Mouse (Mus musculus): ENCODE results near the gene Rab11fip3.
"Not testable (repeated sequence)": the region's sequence is repeated elsewhere in the genome, so short reads cannot be mapped to it uniquely, and the experiment has no call there.

The Rab11fip3 gene

GRCm38 (mm10) chr17:26040711-26041110 lies 28.6 kb downstream of the Rab11fip3 start:
- DNase-seq (ENCODE audit: low spot score), result not testable (repeated sequence)

GRCm38 (mm10) chr17:26032037-26032436 lies 37.3 kb downstream of the Rab11fip3 start:
- no peak for DNase-seq (ENCODE audit: low spot score)

- no peak for DNase-seq (ENCODE audit: low spot score)
Observed at GRCm38 (mm10) chr17:26031583-26031982, 37.8 kb downstream of the Rab11fip3 start.

GRCm38 (mm10) chr17:26028261-26028660 lies 41.1 kb downstream of the Rab11fip3 start:
- DNase-seq (ENCODE audit: low spot score), result no peak

GRCm38 (mm10) chr17:26024674-26025073 lies 44.7 kb downstream of the Rab11fip3 start:
- no peak for DNase-seq (ENCODE audit: low spot score)

- DNase-seq (ENCODE audit: low spot score), result no peak
Observed at GRCm38 (mm10) chr17:26023966-26024365, 45.4 kb downstream of the Rab11fip3 start.

GRCm38 (mm10) chr17:26023181-26023580 lies 46.2 kb downstream of the Rab11fip3 start:
- DNase-seq (ENCODE audit: low spot score), result no peak

- DNase-seq (ENCODE audit: low spot score), result no peak
Observed at GRCm38 (mm10) chr17:26021728-26022341, 47.5 kb downstream of the Rab11fip3 start.

- no peak for DNase-seq (ENCODE audit: low spot score)
Observed at GRCm38 (mm10) chr17:26020848-26021347, 48.5 kb downstream of the Rab11fip3 start.

- no peak for DNase-seq (ENCODE audit: low spot score)
Observed at GRCm38 (mm10) chr17:26018388-26018787, 51.0 kb downstream of the Rab11fip3 start.

GRCm38 (mm10) chr17:26017949-26018348 lies 51.4 kb downstream of the Rab11fip3 start:
- no peak for DNase-seq (ENCODE audit: low spot score)

- no peak for DNase-seq (ENCODE audit: low spot score)
Observed at GRCm38 (mm10) chr17:26017021-26017420, 52.3 kb downstream of the Rab11fip3 start.

GRCm38 (mm10) chr17:26013711-26014110 lies 55.6 kb downstream of the Rab11fip3 start:
- no peak for DNase-seq (ENCODE audit: low spot score)

- peak; percentile 79 for DNase-seq (ENCODE audit: low spot score)
Observed at GRCm38 (mm10) chr17:26011841-26012460, 57.4 kb downstream of the Rab11fip3 start.

- peak; percentile 75 for DNase-seq (ENCODE audit: low spot score)
Observed at GRCm38 (mm10) chr17:26009540-26009939, 59.8 kb downstream of the Rab11fip3 start.

GRCm38 (mm10) chr17:26008787-26009186 lies 60.6 kb downstream of the Rab11fip3 start:
- DNase-seq (ENCODE audit: low spot score), result no peak

GRCm38 (mm10) chr17:26008331-26008730 lies 61.0 kb downstream of the Rab11fip3 start:
- no peak for DNase-seq (ENCODE audit: low spot score)

- no peak for DNase-seq (ENCODE audit: low spot score)
Observed at GRCm38 (mm10) chr17:26007646-26008045, 61.7 kb downstream of the Rab11fip3 start.

- DNase-seq (ENCODE audit: low spot score), result no peak
Observed at GRCm38 (mm10) chr17:26005731-26006450, 63.5 kb downstream of the Rab11fip3 start.

- no peak for DNase-seq (ENCODE audit: low spot score)
Observed at GRCm38 (mm10) chr17:26004711-26005110, 64.6 kb downstream of the Rab11fip3 start.

- DNase-seq (ENCODE audit: low spot score), result no peak
Observed at GRCm38 (mm10) chr17:26003864-26004263, 65.5 kb downstream of the Rab11fip3 start.

- DNase-seq (ENCODE audit: low spot score), result no peak
Observed at GRCm38 (mm10) chr17:25998425-25998824, 70.9 kb downstream of the Rab11fip3 start.

- DNase-seq (ENCODE audit: low spot score), result no peak
Observed at GRCm38 (mm10) chr17:25993489-25993888, 75.9 kb downstream of the Rab11fip3 start.

All from spleen, adult 12 weeks (tissue).